Mouse (Mus musculus) activated CD4-positive, CD25-positive, alpha-beta regulatory T cell (primary cell): ENCODE data around the gene Rad23a. TPM values are rescaled to one million over a fixed set of nuclear protein-coding genes. Genes with fewer than 3 reads are reported as not detected.

Experiments used
- polyA plus RNA-seq, 2 experiments: library from polyadenylated mRNA; unstranded; fragments of 100-300 nt; shearing (Covaris generic); gene quantifications; one replicate each; pipeline ENCODE4 v1.2.1; 2017

The Rad23a gene
- 100 to 1,000 TPM; 159 to 183 TPM for polyA plus RNA-seq

GRCm38 (mm10) chr8:84840248-84840999 is at the start of gene Rad23a:
Gene Rad23a (minus strand): TSS chr8:84840665.

GRCm38 (mm10) chr8:84871376-84872308 is 31.2 kb upstream of the Rad23a start, which contains the start of gene Syce2:
Gene Syce2 (plus strand): TSS chr8:84872111.

GRCm38 (mm10) chr8:84856864-84857441 is 16.5 kb upstream of the Rad23a start, which contains the start of gene Farsa:
Gene Farsa (plus strand): TSS chr8:84856989.

GRCm38 (mm10) chr8:84846722-84847572 is 6.5 kb upstream of the Rad23a start, which contains the start of gene Calr:
Gene Calr (minus strand): TSS chr8:84846934.

GRCm38 (mm10) chr8:84831490-84831889 is 9.0 kb downstream of the Rad23a start, which contains the start of gene Gadd45gip1:
Gene Gadd45gip1 (plus strand): TSS chr8:84831522.

DNA sequence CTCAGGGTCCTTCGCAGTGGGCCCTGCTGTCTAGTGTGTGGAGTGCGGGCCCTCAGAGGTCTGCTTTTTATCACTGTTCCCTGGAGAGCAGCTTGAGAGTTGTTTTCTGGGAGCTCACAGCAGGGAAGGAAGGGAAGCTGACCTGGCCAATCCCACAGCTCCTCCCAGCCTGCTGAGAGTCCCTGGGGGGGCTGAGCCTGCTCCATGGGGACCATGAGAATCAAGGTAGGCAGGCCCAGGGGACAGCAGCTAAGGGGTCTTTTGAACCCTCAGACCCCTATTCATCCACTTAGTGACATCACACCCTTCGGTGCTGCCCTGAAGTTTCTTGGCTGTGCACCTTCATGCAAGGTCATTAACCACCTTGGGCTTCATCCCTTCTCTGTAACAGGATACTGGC is 17.7 kb downstream of the Rad23a start, which contains the start of gene Dand5:
Gene Dand5 (minus strand): TSS at position 101 of the 400 bp plus-strand sequence.

GRCm38 (mm10) chr8:84799999-84800831 is 40.2 kb downstream of the Rad23a start, which contains the start of gene Nfix:
Gene Nfix (minus strand): TSS chr8:84800344.

Other genes with a start within 250 kb of the Rad23a start
- gene Ier2, start 177.8 kb downstream of the Rad23a start, polyA plus RNA-seq, result 100 to 1,000 TPM; 188 to 241 TPM
- 10 to 100 TPM; 38.1 to 54.2 TPM for gene Trmt1, start 154.4 kb downstream of the Rad23a start, polyA plus RNA-seq
- 10 to 100 TPM; 10.7 to 21.4 TPM for gene Nacc1, start 152.8 kb downstream of the Rad23a start, polyA plus RNA-seq
- under 1 TPM; 0.41 to 0.57 TPM for gene Lyl1, start 139.2 kb downstream of the Rad23a start, polyA plus RNA-seq
- 10 to 100 TPM; 23.8 to 35.4 TPM for gene G430095P16Rik, start 117.7 kb downstream of the Rad23a start, polyA plus RNA-seq
- gene Nfix, start 40.3 kb downstream of the Rad23a start, polyA plus RNA-seq, result 10 to 100 TPM in 1 of 2 experiments, 1 to 10 TPM in 1; 4.1 to 12.3 TPM
- 1 to 10 TPM; 3.3 to 4.2 TPM for gene Dand5, start 17.8 kb downstream of the Rad23a start, polyA plus RNA-seq
- 10 to 100 TPM; 29.7 to 37.9 TPM for gene Gadd45gip1, start 9.1 kb downstream of the Rad23a start, polyA plus RNA-seq
- gene Calr, start 6.3 kb upstream of the Rad23a start, polyA plus RNA-seq, result 100 to 1,000 TPM; 378 to 630 TPM
- gene Farsa, start 16.3 kb upstream of the Rad23a start, polyA plus RNA-seq, result 10 to 100 TPM; 78.3 to 79.8 TPM
- gene Syce2, start 31.4 kb upstream of the Rad23a start, polyA plus RNA-seq, result 10 to 100 TPM in 1 of 2 experiments, 1 to 10 TPM in 1; 9.1 to 16.8 TPM
- gene Gcdh, start 53.3 kb upstream of the Rad23a start, polyA plus RNA-seq, result 10 to 100 TPM; 22.2 to 31.5 TPM
- gene Klf1, start 61.3 kb upstream of the Rad23a start, polyA plus RNA-seq, result 1 to 10 TPM; 1.3 to 3.6 TPM
- 10 to 100 TPM in 1 of 2 experiments, 1 to 10 TPM in 1; 6.1 to 11.9 TPM for gene Dnase2a, start 67.9 kb upstream of the Rad23a start, polyA plus RNA-seq
- gene Mast1, start 96.7 kb upstream of the Rad23a start, polyA plus RNA-seq, result 1 to 10 TPM in 1 of 2 experiments, under 1 TPM in 1; 0.62 to 1.2 TPM
- gene Rtbdn, start 106.3 kb upstream of the Rad23a start, polyA plus RNA-seq, result under 1 TPM in 1 of 2 experiments, not detected in 1; 0.21 TPM
- not detected for gene Gm49661, start 128.8 kb upstream of the Rad23a start, polyA plus RNA-seq
- 100 to 1,000 TPM; 205 to 213 TPM for gene Prdx2, start 128.9 kb upstream of the Rad23a start, polyA plus RNA-seq
- gene Rnaseh2a, start 129.1 kb upstream of the Rad23a start, polyA plus RNA-seq, result 10 to 100 TPM; 80.7 to 89.0 TPM
- 100 to 1,000 TPM; 294 to 399 TPM for gene Junb, start 138.1 kb upstream of the Rad23a start, polyA plus RNA-seq
- 10 to 100 TPM in 1 of 2 experiments, 1 to 10 TPM in 1; 9.5 to 11.1 TPM for gene Hook2, start 149.9 kb upstream of the Rad23a start, polyA plus RNA-seq
- gene Best2, start 173.9 kb upstream of the Rad23a start, polyA plus RNA-seq, result not detected
- 10 to 100 TPM; 53.6 to 65.3 TPM for gene Asna1, start 184.6 kb upstream of the Rad23a start, polyA plus RNA-seq
- 100 to 1,000 TPM; 248 to 252 TPM for gene Trir, start 186.2 kb upstream of the Rad23a start, polyA plus RNA-seq
- 10 to 100 TPM; 20.7 to 25.3 TPM for gene Tnpo2, start 196.2 kb upstream of the Rad23a start, polyA plus RNA-seq
- gene Fbxw9, start 219.4 kb upstream of the Rad23a start, polyA plus RNA-seq, result 1 to 10 TPM; 4.5 to 7.0 TPM
- gene Gm5741, start 227.3 kb upstream of the Rad23a start, polyA plus RNA-seq, result 1 to 10 TPM; 1.5 to 2.8 TPM
- gene Dhps, start 231.1 kb upstream of the Rad23a start, polyA plus RNA-seq, result 100 to 1,000 TPM in 1 of 2 experiments, 10 to 100 TPM in 1; 77.6 to 102 TPM
- 100 to 1,000 TPM; 158 to 186 TPM for gene Wdr83os, start 240.1 kb upstream of the Rad23a start, polyA plus RNA-seq
- gene Wdr83, start 240.6 kb upstream of the Rad23a start, polyA plus RNA-seq, result 10 to 100 TPM; 35.2 to 42.7 TPM
- gene Man2b1, start 242.6 kb upstream of the Rad23a start, polyA plus RNA-seq, result 100 to 1,000 TPM; 104 to 165 TPM